Mouse (Mus musculus) cerebellum, adult 11-12 months (tissue): ENCODE results near the gene Gulp1.

ENCODE experiments used
- DNase-seq: peaks from one replicate; pipeline ENCODE4 v3.0.0; 2022

Gulp1 gene

GRCm38 (mm10) chr1:44741256-44741655, 189.9 kb downstream of the Gulp1 start:
- DNase-seq = no peak

GRCm38 (mm10) chr1:44745711-44746110, 194.4 kb downstream of the Gulp1 start:
- DNase-seq = no peak

DNA sequence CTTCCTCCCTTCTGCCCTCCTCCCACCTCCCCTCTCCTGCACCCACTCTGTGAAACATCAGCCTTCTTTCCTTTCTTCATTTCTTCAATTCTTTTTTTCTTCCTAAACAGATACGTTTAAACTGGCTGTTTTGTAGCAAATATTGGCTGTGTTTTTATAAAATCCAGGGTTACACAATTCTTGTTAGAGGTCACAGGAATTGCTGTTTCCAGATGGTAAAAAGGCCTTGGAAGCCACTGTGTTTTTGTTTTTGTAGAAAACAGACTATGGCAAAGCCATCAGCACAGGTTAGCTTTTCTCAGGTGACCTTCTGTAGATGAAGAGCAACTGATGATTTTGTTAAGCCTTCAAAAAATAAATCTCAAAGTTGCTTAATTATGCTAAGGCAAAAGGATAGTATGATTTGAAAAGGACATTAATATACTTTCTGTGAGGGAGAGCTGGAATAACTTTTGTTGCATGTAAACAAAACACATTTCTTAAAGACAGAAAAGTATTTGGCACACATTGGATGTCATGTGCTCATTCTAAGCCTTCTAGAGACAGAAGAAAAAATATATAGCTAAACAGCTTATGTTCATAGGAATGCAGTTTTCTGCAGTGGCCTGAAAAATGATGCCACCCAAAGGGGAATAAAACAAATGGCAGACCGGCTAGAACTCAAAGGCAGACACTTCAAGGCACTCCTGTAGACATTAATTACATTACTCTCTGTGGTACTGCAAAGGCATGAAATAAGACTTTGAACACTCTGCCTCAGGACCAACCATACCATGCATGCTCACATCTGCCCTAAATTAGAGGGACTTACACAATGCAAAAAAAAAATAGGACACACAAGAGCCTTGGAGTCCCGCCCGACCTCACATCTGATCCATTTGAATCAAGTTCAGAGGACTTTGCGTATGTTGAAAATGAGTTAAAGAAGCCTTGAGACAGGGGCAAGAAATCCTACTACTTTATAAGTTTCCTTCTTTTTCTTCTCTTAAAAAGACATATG, 199.7 kb downstream of the Gulp1 start:
- no peak for DNase-seq

GRCm38 (mm10) chr1:44778251-44778650, 226.9 kb downstream of the Gulp1 start:
- DNase-seq = no peak

GRCm38 (mm10) chr1:44803594-44804372, 252.5 kb downstream of the Gulp1 start:
- no peak for DNase-seq

DNA sequence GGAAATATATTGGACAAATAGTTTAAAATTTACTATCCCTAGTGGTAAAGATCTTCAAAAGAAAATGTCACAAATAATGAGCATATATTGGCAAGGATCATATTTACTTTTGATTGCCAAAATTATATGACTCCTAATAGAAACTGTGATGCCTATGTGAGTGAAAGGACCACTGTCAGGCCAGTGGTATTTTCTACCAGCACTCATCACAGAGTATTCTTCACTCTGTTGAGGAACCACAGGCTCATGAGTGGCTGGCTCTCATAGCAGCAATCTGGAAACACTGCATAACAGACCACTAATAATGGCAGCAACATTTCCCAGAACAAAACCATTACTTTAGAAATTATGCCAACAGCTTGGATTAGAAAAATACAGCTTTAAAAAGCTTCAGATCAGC, 255.1 kb downstream of the Gulp1 start:
- DNase-seq = no peak

- DNase-seq = no peak
Observed at GRCm38 (mm10) chr1:44810336-44810735, 259.0 kb downstream of the Gulp1 start.

DNA sequence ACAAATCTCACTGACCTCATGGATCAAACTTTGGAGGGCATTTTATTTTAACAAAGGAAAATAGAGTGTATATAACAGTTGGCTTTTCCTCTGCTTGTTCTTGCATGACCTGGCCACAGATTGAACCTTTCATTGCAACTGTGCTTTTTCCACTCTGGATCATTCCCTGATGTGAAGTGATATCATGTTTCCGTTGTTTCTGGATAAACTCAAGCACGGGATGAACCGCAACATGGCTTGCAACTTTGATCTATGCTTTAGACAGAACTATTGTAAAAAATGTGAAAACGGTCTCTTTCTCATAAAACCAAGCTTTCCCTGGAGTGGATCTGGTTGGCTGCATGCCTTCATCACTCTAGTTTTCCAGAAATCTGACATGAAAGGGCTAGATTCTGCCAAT, 282.6 kb downstream of the Gulp1 start:
- DNase-seq = no peak
